Mouse (Mus musculus) monocyte, adult 5-6 weeks (primary cell): ENCODE results near the gene Cadm2. TPM values are rescaled to one million over a fixed set of nuclear protein-coding genes. Genes with fewer than 3 reads are reported as not detected.

Source experiments
- ATAC-seq: fragments of 153-309, 156-312 bp; replicated peaks from 2 replicates; pipeline ENCODE4 v1.8.0; 2017; ENCODE audit warnings: mild to moderate bottlenecking; ENCODE audit not compliant: low TSS enrichment, insufficient number of reproducible peaks, severe bottlenecking, poor library complexity, low FRiP score
- total RNA-seq: library from RNA; stranded (forward); fragments of 200-1000, 200-491, 200-594 nt; gene quantifications from 3 replicates; pipeline ENCODE4 v1.2.3, GENCODE M21; 2017

Cadm2 gene
- total RNA-seq, 1 experiment from 2014 or later, result not detected

GRCm38 (mm10) chr16:67001707-67002106 is 619.0 kb downstream of the Cadm2 start:
- ATAC-seq, result no peak

- no peak for ATAC-seq
These were observed 623.2 kb downstream of the Cadm2 start for GRCm38 (mm10) chr16:66997461-66997860.

GRCm38 (mm10) chr16:66987741-66988140 is 633.0 kb downstream of the Cadm2 start:
- ATAC-seq, result no peak

GRCm38 (mm10) chr16:66986879-66987278 is 633.8 kb downstream of the Cadm2 start:
- no peak for ATAC-seq

- no peak for ATAC-seq
These were observed 649.8 kb downstream of the Cadm2 start for GRCm38 (mm10) chr16:66970912-66971311.

GRCm38 (mm10) chr16:66969520-66970144 is 651.1 kb downstream of the Cadm2 start:
- no peak for ATAC-seq

GRCm38 (mm10) chr16:66968336-66968735 is 652.4 kb downstream of the Cadm2 start:
- ATAC-seq, result no peak

- no peak for ATAC-seq
These were observed 653.0 kb downstream of the Cadm2 start for GRCm38 (mm10) chr16:66967686-66968085.

GRCm38 (mm10) chr16:66959146-66959545 is 661.6 kb downstream of the Cadm2 start:
- ATAC-seq, result no peak

- ATAC-seq, result no peak
These were observed 664.8 kb downstream of the Cadm2 start for GRCm38 (mm10) chr16:66955876-66956275.

GRCm38 (mm10) chr16:66936332-66936731 is 684.4 kb downstream of the Cadm2 start:
- no peak for ATAC-seq

- no peak for ATAC-seq
These were observed 695.2 kb downstream of the Cadm2 start for GRCm38 (mm10) chr16:66925517-66925916.

GRCm38 (mm10) chr16:66922753-66923152 is 698.0 kb downstream of the Cadm2 start:
- no peak for ATAC-seq

GRCm38 (mm10) chr16:66921414-66921915 is 699.2 kb downstream of the Cadm2 start:
- ATAC-seq, result no peak

- no peak for ATAC-seq
These were observed 700.8 kb downstream of the Cadm2 start for GRCm38 (mm10) chr16:66919889-66920402.

GRCm38 (mm10) chr16:66901801-66902200 is 718.9 kb downstream of the Cadm2 start:
- no peak for ATAC-seq

GRCm38 (mm10) chr16:66900664-66901063 is 720.0 kb downstream of the Cadm2 start:
- ATAC-seq, result no peak

- no peak for ATAC-seq
These were observed 728.3 kb downstream of the Cadm2 start for GRCm38 (mm10) chr16:66892359-66892758.

GRCm38 (mm10) chr16:66891559-66892247 is 729.0 kb downstream of the Cadm2 start:
- ATAC-seq, result no peak

GRCm38 (mm10) chr16:66889907-66890306 is 730.8 kb downstream of the Cadm2 start:
- ATAC-seq, result no peak
